ENCODE assay signal across 24 mouse cellular contexts in the genomic region with DNA sequence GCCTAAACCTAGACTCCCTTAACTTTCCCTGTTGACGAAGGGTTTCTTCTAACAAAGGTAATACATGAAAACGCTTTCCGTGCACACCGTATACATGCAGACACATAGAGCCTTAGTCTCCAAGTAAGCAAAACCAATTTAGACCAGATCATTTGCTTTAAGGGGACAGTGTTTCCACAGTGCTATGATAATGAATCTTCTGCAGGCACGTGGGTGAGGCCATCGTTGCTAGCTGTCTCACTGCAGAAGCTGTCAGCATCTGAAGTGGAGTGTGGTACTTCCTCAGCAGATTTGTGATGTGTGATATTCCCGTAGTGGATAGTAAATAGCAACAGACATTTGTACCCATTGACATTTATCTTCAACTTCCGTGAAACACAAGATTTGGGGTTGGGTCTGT.
"Had no signal": no experiment of that assay in that cellular context is flagged by ENCODE, and none has a peak within 500 bp of the region (broad histone marks: within the 10 kb centered on the region; RNA-seq: fewer than 3 reads in every experiment).

No protein-coding gene starts in this region.

- H3K9ac ChIP-seq: hindbrain, embryonic 12.5 days; hindbrain, embryonic 14.5 days; intestine, embryonic 15.5 days; limb, embryonic 12.5 days; liver, embryonic 13.5 days; liver, embryonic 15.5 days; liver, postnatal 0 days had no signal

- H3K27ac ChIP-seq: hindbrain, embryonic 12.5 days; hindbrain, embryonic 14.5 days; intestine, embryonic 15.5 days; left cerebral cortex, adult 2 months; limb, embryonic 10.5 days; limb, embryonic 12.5 days; liver, embryonic 13.5 days; liver, embryonic 15.5 days had no signal

- H3K27me3 ChIP-seq: hindbrain, embryonic 12.5 days; intestine, embryonic 15.5 days; limb, embryonic 12.5 days; liver, embryonic 13.5 days; liver, embryonic 15.5 days had no signal

- DNase-seq: gastrocnemius, adult 2 months; gastrocnemius, postnatal 10 days; gastrocnemius, postnatal 25 days; heart, adult 18-20 months; heart, postnatal 4 days; kidney, adult 18-20 months; kidney, adult 8-10 months; kidney, postnatal 10 days; kidney, postnatal 25 days; liver; liver, embryonic 13.5 days; liver, postnatal 0 days had no signal

- ATAC-seq: forebrain, embryonic 16.5 days; hindbrain, embryonic 16.5 days; intestine, embryonic 15.5 days; intestine, postnatal 0 days had no signal

- H3K4me3 ChIP-seq: hindbrain, embryonic 10.5 days; hindbrain, embryonic 12.5 days; intestine, embryonic 15.5 days; left cerebral cortex, adult 2 months; limb, embryonic 10.5 days; limb, embryonic 12.5 days; liver, embryonic 13.5 days; liver, embryonic 15.5 days had no signal

- H3K9me3 ChIP-seq: hindbrain, embryonic 10.5 days; hindbrain, embryonic 12.5 days; intestine, embryonic 15.5 days; limb, embryonic 10.5 days; limb, embryonic 12.5 days; liver, embryonic 13.5 days; liver, embryonic 15.5 days had no signal

- H3K4me2 ChIP-seq: hindbrain, embryonic 12.5 days; hindbrain, embryonic 14.5 days; intestine, embryonic 15.5 days; limb, embryonic 12.5 days; liver, embryonic 11.5 days; liver, embryonic 13.5 days; liver, embryonic 15.5 days had no signal

- H3K36me3 ChIP-seq: hindbrain, embryonic 12.5 days; intestine, embryonic 15.5 days; limb, embryonic 10.5 days; limb, embryonic 12.5 days; liver, embryonic 13.5 days; liver, embryonic 15.5 days had no signal
